Mouse (Mus musculus): ENCODE measurements around the gene Atad1. TPM values are rescaled to one million over a fixed set of nuclear protein-coding genes. Genes with fewer than 3 reads are reported as not detected.

The Atad1 gene
- polyA plus RNA-seq, 1 experiment from 2014 or later: 105 TPM

- H3K36me3 ChIP-seq (ENCODE audit: control insufficient read depth, insufficient read depth, low read length): no peaks in the 10 kb centered on the region
- H3K9ac ChIP-seq (ENCODE audit: low read length): no peak overlapping the region
- no peaks in the 10 kb centered on the region for H3K4me1 ChIP-seq (ENCODE audit: control insufficient read depth, insufficient read depth, low read length)
- H3K4me3 ChIP-seq (ENCODE audit: low read depth, low read length): no peak overlapping the region
- 74% methylated on average over 8 of the region's 8 CpGs for WGBS
- ATAC-seq (ENCODE audit: insufficient read depth, low FRiP score, low TSS enrichment) (no peak), DNase-seq (ENCODE audit: low spot score) (no peak)
- no peaks in the 10 kb centered on the region for H3K9me3 ChIP-seq (ENCODE audit: control insufficient read depth, low read length)
- H3K27me3 ChIP-seq (ENCODE audit: control insufficient read depth, insufficient read depth, low read length): no peaks in the 10 kb centered on the region
- no peak overlapping the region for H3K4me2 ChIP-seq (ENCODE audit: low read depth)
- H3K27ac ChIP-seq (ENCODE audit: low read depth, low read length): no peak overlapping the region
Measured at GRCm38 (mm10) chr19:32634916-32635315, 104.7 kb downstream of the Atad1 start.

GRCm38 (mm10) chr19:32628572-32629132, 110.9 kb downstream of the Atad1 start:
- Histone ChIP-seq H3K4me1 (ENCODE audit: control insufficient read depth, insufficient read depth, low read length) (no peaks in the 10 kb centered on the region), H3K9me3 (ENCODE audit: control insufficient read depth, low read length) (no peaks in the 10 kb centered on the region), H3K36me3 (ENCODE audit: control insufficient read depth, insufficient read depth, low read length) (no peaks in the 10 kb centered on the region), H3K4me3 (ENCODE audit: low read depth, low read length) (no peak overlapping the region), H3K9ac (ENCODE audit: low read length) (no peak overlapping the region), H3K4me2 (ENCODE audit: low read depth) (no peak overlapping the region), H3K27me3 (ENCODE audit: control insufficient read depth, insufficient read depth, low read length) (no peaks in the 10 kb centered on the region), H3K27ac (ENCODE audit: low read depth, low read length) (no peak overlapping the region)
- no peak for DNase-seq (ENCODE audit: low spot score)
- ATAC-seq (ENCODE audit: insufficient read depth, low FRiP score, low TSS enrichment): no peak
- 79% methylated on average over 7 of the region's 7 CpGs for WGBS

- no peak overlapping the region for H3K9ac ChIP-seq (ENCODE audit: low read length)
- no peak overlapping the region for H3K4me3 ChIP-seq (ENCODE audit: low read depth, low read length)
- H3K4me1 ChIP-seq (ENCODE audit: control insufficient read depth, insufficient read depth, low read length): no peaks in the 10 kb centered on the region
- WGBS: 90% methylated on average over 4 of the region's 4 CpGs
- H3K36me3 ChIP-seq (ENCODE audit: control insufficient read depth, insufficient read depth, low read length): no peaks in the 10 kb centered on the region
- DNase-seq (ENCODE audit: low spot score) (no peak), ATAC-seq (ENCODE audit: insufficient read depth, low FRiP score, low TSS enrichment) (no peak)
- no peak overlapping the region for H3K4me2 ChIP-seq (ENCODE audit: low read depth)
- no peaks in the 10 kb centered on the region for H3K9me3 ChIP-seq (ENCODE audit: control insufficient read depth, low read length)
- H3K27ac ChIP-seq (ENCODE audit: low read depth, low read length): no peak overlapping the region
- H3K27me3 ChIP-seq (ENCODE audit: control insufficient read depth, insufficient read depth, low read length): no peaks in the 10 kb centered on the region
Measured at GRCm38 (mm10) chr19:32627631-32628030, 112.0 kb downstream of the Atad1 start.

- no peak for ATAC-seq (ENCODE audit: insufficient read depth, low FRiP score, low TSS enrichment)
- 67% methylated on average over 13 of the region's 13 CpGs for WGBS
- Histone ChIP-seq H3K9ac (ENCODE audit: low read length) (no peak overlapping the region), H3K4me3 (ENCODE audit: low read depth, low read length) (no peak overlapping the region), H3K4me2 (ENCODE audit: low read depth) (no peak overlapping the region), H3K27me3 (ENCODE audit: control insufficient read depth, insufficient read depth, low read length) (no peaks in the 10 kb centered on the region), H3K27ac (ENCODE audit: low read depth, low read length) (no peak overlapping the region), H3K9me3 (ENCODE audit: control insufficient read depth, low read length) (no peaks in the 10 kb centered on the region), H3K4me1 (ENCODE audit: control insufficient read depth, insufficient read depth, low read length) (no peaks in the 10 kb centered on the region), H3K36me3 (ENCODE audit: control insufficient read depth, insufficient read depth, low read length) (no peaks in the 10 kb centered on the region)
- no peak for DNase-seq (ENCODE audit: low spot score)
Measured at GRCm38 (mm10) chr19:32626768-32627331, 112.7 kb downstream of the Atad1 start.

DNA sequence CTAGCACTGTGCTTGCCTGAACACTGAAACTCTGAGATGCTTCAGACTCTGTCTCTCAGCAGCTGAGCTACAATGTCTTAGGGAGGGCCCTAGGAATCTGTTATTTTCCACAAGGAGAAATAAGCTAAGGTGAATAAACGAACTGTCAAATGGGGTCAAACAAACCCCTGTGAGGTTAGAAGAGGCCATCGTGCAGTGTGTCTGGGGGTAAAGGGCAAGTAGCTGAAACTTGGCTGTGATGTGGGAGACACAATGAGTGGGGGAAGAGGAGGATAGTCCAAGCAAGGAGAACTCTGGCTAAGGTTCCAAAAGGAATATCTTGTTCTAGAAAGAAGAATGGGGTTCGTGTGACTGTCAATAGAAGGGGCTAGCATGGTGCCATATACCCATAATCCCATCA, 117.4 kb downstream of the Atad1 start:
- H3K4me2 ChIP-seq (ENCODE audit: low read depth): no peak overlapping the region
- no peak overlapping the region for H3K9ac ChIP-seq (ENCODE audit: low read length)
- DNase-seq (ENCODE audit: low spot score) (no peak), ATAC-seq (ENCODE audit: insufficient read depth, low FRiP score, low TSS enrichment) (no peak)
- H3K27me3 ChIP-seq (ENCODE audit: control insufficient read depth, insufficient read depth, low read length): no peaks in the 10 kb centered on the region
- no peak overlapping the region for H3K4me3 ChIP-seq (ENCODE audit: low read depth, low read length)
- no peak overlapping the region for H3K27ac ChIP-seq (ENCODE audit: low read depth, low read length)
- WGBS: 83% methylated on average over 3 of the region's 3 CpGs
- H3K9me3 ChIP-seq (ENCODE audit: control insufficient read depth, low read length): no peaks in the 10 kb centered on the region
- H3K4me1 ChIP-seq (ENCODE audit: control insufficient read depth, insufficient read depth, low read length): no peaks in the 10 kb centered on the region
- no peaks in the 10 kb centered on the region for H3K36me3 ChIP-seq (ENCODE audit: control insufficient read depth, insufficient read depth, low read length)

Other genes with a start within 250 kb of the Atad1 start
- gene Papss2, start 144.0 kb downstream of the Atad1 start, polyA plus RNA-seq (2014; fragmentation: Nextera tagmentation; extraction: Ambion mirVana): 1.6 and 1.9 TPM in 2 replicates
- gene Pten, start 17.7 kb upstream of the Atad1 start, polyA plus RNA-seq (2014; fragmentation: Nextera tagmentation; extraction: Ambion mirVana): 8.2 and 8.3 TPM in 2 replicates